Mouse (Mus musculus) ES-Bruce4 (cell line): ENCODE data around the gene Olfr1329.

Source experiments
- CTCF ChIP-seq: IDR thresholded peaks from one replicate; pipeline ENCODE4 v1.8.1; 2011; ENCODE audit warnings: low read depth, low read length
- EP300 ChIP-seq: IDR thresholded peaks from 2 replicates; pipeline ENCODE4 v1.6.1; 2011; ENCODE audit warnings: low read depth, low read length; ENCODE audit not compliant: insufficient read depth
- POLR2A ChIP-seq: IDR thresholded peaks from one replicate; pipeline ENCODE4 v1.8.1; 2011; ENCODE audit warnings: low read length; ENCODE audit not compliant: insufficient read depth

- TF ChIP-seq CTCF (no peak), POLR2A (no peak), EP300 (no peak)
These were observed 21.2 kb upstream of the Olfr1329 start, which contains the start of gene Olfr1328 for GRCm38 (mm10) chr4:118938512-118938911.
